Mouse (Mus musculus) heart, postnatal 0 days (tissue): ENCODE measurements around the gene Ubap1l.

ENCODE experiments used
- CTCF ChIP-seq: IDR thresholded peaks from 2 replicates; pipeline ENCODE4 v1.5.1; 2016; ENCODE audit warnings: antibody characterized with exemption, control low read depth, low read depth
- EP300 ChIP-seq: IDR thresholded peaks from 2 replicates; pipeline ENCODE4 v1.6.1; 2016; ENCODE audit warnings: antibody characterized with exemption, low read depth

GRCm38 (mm10) chr9:65356561-65356960, 4.3 kb upstream of the Ubap1l start:
- no peak for TF ChIP-seq CTCF
- TF ChIP-seq EP300 = no peak
